Mouse (Mus musculus) hematopoietic stem cell, adult 5-6 weeks (primary cell): ENCODE measurements around the gene Heatr4. TPM values are rescaled to one million over a fixed set of nuclear protein-coding genes. Genes with fewer than 3 reads are reported as not detected.
A peak's percentile ranks its signal among the peaks of the same experiment; 100 is the strongest.

Experiments used
- ATAC-seq, 2 experiments: fragments of 125-278 bp in 1 of 2; replicated peaks in 1 of 2; 2 replicates each; pipeline ENCODE4 v1.8.0; 2016 to 2017; ENCODE audit warnings: inconsistent platforms in 2 of 2, mild to moderate bottlenecking in 2 of 2, moderate number of reproducible peaks in 2 of 2, low read depth in 1 of 2, moderate TSS enrichment in 1 of 2; ENCODE audit not compliant: low FRiP score in 2 of 2, poor library complexity in 2 of 2, severe bottlenecking in 2 of 2, insufficient read depth in 1 of 2, low TSS enrichment in 1 of 2
- total RNA-seq: library from RNA; stranded (forward); fragments of 172-1452, 232-1000 nt; gene quantifications from 2 replicates; pipeline ENCODE4 v1.2.3, GENCODE M21; 2017

The Heatr4 gene
- total RNA-seq, 1 experiment from 2014 or later = not detected

- no peak for ATAC-seq
Observed at GRCm38 (mm10) chr12:83920721-83921441, 63.8 kb downstream of the Heatr4 start.

DNA sequence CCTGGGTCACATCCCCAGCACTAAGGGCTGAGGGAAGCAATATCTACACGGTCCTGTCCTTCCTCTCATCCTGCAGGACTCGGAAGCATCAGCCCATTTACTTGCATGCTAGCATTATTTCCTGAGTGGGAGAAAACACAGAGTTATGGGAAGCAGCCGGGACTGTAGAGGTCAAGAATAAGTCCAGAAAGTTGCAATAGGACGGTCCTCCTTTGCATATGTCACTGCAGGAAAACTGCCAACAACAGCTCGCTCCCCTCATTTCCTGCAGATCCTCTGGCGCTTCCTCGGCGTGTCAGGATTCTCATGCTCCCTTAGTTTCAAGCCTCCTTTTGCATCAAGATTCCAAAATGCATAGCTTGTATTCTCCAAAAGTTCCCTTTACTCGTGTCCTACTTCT lies 67.8 kb downstream of the Heatr4 start:
- ATAC-seq = no peak

GRCm38 (mm10) chr12:83914797-83915196 lies 69.9 kb downstream of the Heatr4 start:
- ATAC-seq = no peak

GRCm38 (mm10) chr12:83914202-83914740 lies 70.4 kb downstream of the Heatr4 start:
- ATAC-seq = peak; percentile 42 to 53; a peak in 2 of 4 replicates

DNA sequence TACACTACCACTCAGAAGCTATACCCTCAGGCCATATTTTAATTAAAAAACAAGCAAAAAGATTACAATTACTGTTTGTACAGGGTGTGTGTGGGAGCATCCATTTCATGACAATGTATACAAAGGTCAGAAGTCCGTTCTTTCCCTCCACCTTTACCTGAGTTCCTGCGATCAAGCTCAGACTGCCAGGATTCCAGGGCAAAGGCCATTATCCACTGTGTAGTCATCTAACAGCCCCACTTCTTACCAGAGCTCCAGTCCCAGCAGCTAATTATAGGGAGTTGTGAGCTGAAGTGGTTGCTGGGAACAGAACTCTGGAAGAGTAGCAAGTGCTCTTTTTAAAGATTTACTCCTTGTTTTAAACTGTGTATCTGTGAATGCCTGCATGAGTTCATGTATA lies 74.2 kb downstream of the Heatr4 start:
- no peak for ATAC-seq

Other genes starting within 250 kb of the Heatr4 start
- gene Papln, start 221.2 kb downstream of the Heatr4 start, total RNA-seq = not detected in 2 replicates
- 27.5 and 29.7 TPM in 2 replicates for gene Numb, start 62.9 kb downstream of the Heatr4 start, total RNA-seq
- 12.8 and 14.8 TPM in 2 replicates for gene Riox1, start 34.2 kb downstream of the Heatr4 start, total RNA-seq
- gene Acot2, start 3.0 kb upstream of the Heatr4 start, total RNA-seq = 23.0 and 25.0 TPM in 2 replicates
- gene Acot1, start 24.6 kb upstream of the Heatr4 start, total RNA-seq = 39.0 and 44.3 TPM in 2 replicates
- 0.30 and 0.69 TPM in 2 replicates for gene Acot4, start 53.5 kb upstream of the Heatr4 start, total RNA-seq
- gene Gm49366, start 54.1 kb upstream of the Heatr4 start, total RNA-seq = not detected in 2 replicates
- not detected in 2 replicates for gene Acot3, start 67.3 kb upstream of the Heatr4 start, total RNA-seq
- gene Acot5, start 84.5 kb upstream of the Heatr4 start, total RNA-seq = not detected in 2 replicates
- 2.8 and 3.4 TPM in 2 replicates for gene Acot6, start 115.8 kb upstream of the Heatr4 start, total RNA-seq
- gene Dnal1, start 129.5 kb upstream of the Heatr4 start, total RNA-seq = 2.9 and 3.7 TPM in 2 replicates
- 0.94 and 2.0 TPM in 2 replicates for gene Pnma1, start 163.6 kb upstream of the Heatr4 start, total RNA-seq
- gene Elmsan1, start 234.0 kb upstream of the Heatr4 start, total RNA-seq = 19.9 and 22.3 TPM in 2 replicates